In genomic region chr12:80736464-80737282, GRCm38 (mm10) we compare ENCODE assay signal across 9 mouse cellular contexts. TPM values are rescaled to one million over a fixed set of nuclear protein-coding genes. Genes with fewer than 3 reads are reported as not detected.
DNase-seq lines count a peak whose midpoint lies in the region; ATAC-seq and TF ChIP-seq lines count a peak whose summit lies in the region.
"Had no signal": no experiment of that assay in that cellular context is flagged by ENCODE, and none has a peak within 500 bp of the region (broad histone marks: within the 10 kb centered on the region; RNA-seq: fewer than 3 reads in every experiment).

No protein-coding gene starts in this region.

- no peak overlapping the region for H3K4me2 ChIP-seq in heart, embryonic 12.5 days
- H3K4me2 ChIP-seq in neural tube, embryonic 11.5 days (ENCODE audit: low read depth) = no peak overlapping the region; the same call in 1 of the 2 replicates
- H3K4me2 ChIP-seq: lung, embryonic 15.5 days had no signal

- 25% methylated on average over 13 of the region's 13 CpGs for WGBS in heart, adult 2 months
- WGBS in heart, embryonic 12.5 days = 35% methylated on average over 13 of the region's 13 CpGs
- WGBS in neural tube, embryonic 11.5 days = 27% methylated on average over 13 of the region's 13 CpGs

- H3K9ac ChIP-seq in heart, adult 2 months (ENCODE audit: low read depth, low read length) = no peak overlapping the region
- H3K9ac ChIP-seq in heart, embryonic 12.5 days = no peak overlapping the region
- H3K9ac ChIP-seq in neural tube, embryonic 11.5 days (ENCODE audit: low read length) = peak overlapping the region; percentile 7
- H3K9ac ChIP-seq: lung, embryonic 15.5 days had no signal

- no peaks in the 10 kb centered on the region for H3K27me3 ChIP-seq in heart, adult 2 months (ENCODE audit: control insufficient read depth, insufficient read depth, low read length)
- H3K27me3 ChIP-seq in heart, embryonic 12.5 days (replicated peaks) = peaks cover 63% of the 10 kb centered on the region
- no peaks in the 10 kb centered on the region for H3K27me3 ChIP-seq in neural tube, embryonic 11.5 days (ENCODE audit: control insufficient read depth, insufficient read depth, low read length)

- H3K4me1 ChIP-seq in heart, adult 2 months (ENCODE audit: control insufficient read depth, insufficient read depth, low read length) = peaks cover 4% of the 10 kb centered on the region; the same call in 1 of the 2 replicates
- no peaks in the 10 kb centered on the region for H3K4me1 ChIP-seq in heart, embryonic 12.5 days (replicated peaks)
- peaks cover 10% of the 10 kb centered on the region for H3K4me1 ChIP-seq in neural tube, embryonic 11.5 days (ENCODE audit: control insufficient read depth, insufficient read depth, low read length)

- DNase-seq in heart, adult 2 months = peak; percentile 37 to 42
- DNase-seq in ZHBTc4 (ENCODE audit: low read depth, low spot score) = peak; percentile 72
- peak; percentile 70 for DNase-seq in forelimb bud, embryonic 11.5 days (ENCODE audit: low read depth, low spot score)
- DNase-seq in left cerebral cortex, adult 18-20 months (ENCODE audit: low spot score in 2 of 2) = peak; percentile 64 to 74
- peak; percentile 75 for DNase-seq in neural tube, embryonic 11.5 days (ENCODE audit: low spot score)
- DNase-seq in Muller cell, postnatal 12 days (ENCODE audit: inconsistent ontology term) = no peak
- DNase-seq in kidney, adult 9 months = no peak

- intact Hi-C loops in heart, adult 2 months (cut with DNase I) = no loop called here

- H3K36me3 ChIP-seq in heart, adult 2 months (ENCODE audit: control insufficient read depth, insufficient read depth, low read length) = no peaks in the 10 kb centered on the region
- H3K36me3 ChIP-seq in heart, embryonic 12.5 days = no peaks in the 10 kb centered on the region
- no peaks in the 10 kb centered on the region for H3K36me3 ChIP-seq in neural tube, embryonic 11.5 days (ENCODE audit: control insufficient read depth, insufficient read depth, low read length)
- H3K36me3 ChIP-seq: lung, embryonic 15.5 days had no signal

- TF ChIP-seq CTCF in heart, adult 2 months (IDR thresholded peaks at IDR 0.05) = no peak

- H3K9me3 ChIP-seq in heart, embryonic 12.5 days (replicated peaks) = no peaks in the 10 kb centered on the region
- no peaks in the 10 kb centered on the region for H3K9me3 ChIP-seq in neural tube, embryonic 11.5 days (ENCODE audit: control insufficient read depth, low read length)
- H3K9me3 ChIP-seq: lung, embryonic 15.5 days had no signal

- ATAC-seq in heart, embryonic 12.5 days (ENCODE audit: insufficient number of reproducible peaks, low FRiP score) = no peak
- ATAC-seq in neural tube, embryonic 11.5 days (ENCODE audit: insufficient read depth, low FRiP score, low TSS enrichment) = peak; percentile 53; the same call in 1 of the 2 replicates

- TF ChIP-seq POLR2A in heart, adult 2 months (IDR thresholded peaks at IDR 0.05; ENCODE audit: insufficient read depth, low read depth, low read length) = no peak

- H3K4me3 ChIP-seq in heart, adult 2 months = no peak overlapping the region
- H3K4me3 ChIP-seq in heart, embryonic 12.5 days = no peak overlapping the region
- no peak overlapping the region for H3K4me3 ChIP-seq in neural tube, embryonic 11.5 days (ENCODE audit: low read depth, low read length)
- H3K4me3 ChIP-seq: lung, embryonic 15.5 days had no signal

- no peak for TF ChIP-seq EP300 in heart, adult 2 months (IDR thresholded peaks at IDR 0.05; ENCODE audit: insufficient read depth, low read depth, low read length)

- H3K27ac ChIP-seq in heart, adult 2 months = no peak overlapping the region
- no peak overlapping the region for H3K27ac ChIP-seq in heart, embryonic 12.5 days (ENCODE audit: poor library complexity, severe bottlenecking)
- H3K27ac ChIP-seq in neural tube, embryonic 11.5 days (ENCODE audit: low read depth, low read length) = peak overlapping the region; percentile 21; the same call in 1 of the 2 replicates
- H3K27ac ChIP-seq: lung, embryonic 15.5 days had no signal

- H3K79me2 ChIP-seq in heart, adult 2 months (replicated peaks; ENCODE audit: control insufficient read depth, insufficient read depth, low read length) = no peaks in the 10 kb centered on the region

RNA-seq across cellular contexts. Expression of gene Ccdc177, which starts 23.8 kb away (rescaled TPM):
- total RNA-seq in heart, adult 2 months (2021) = under 1 TPM in 1 of 2 experiments, not detected in 1; 0.05 TPM
- polyA plus RNA-seq in heart, adult 2 months (2012; rRNA removed) = not detected in 2 replicates
- 0.03 TPM in 1 of 2 replicates, not detected in the other for polyA plus RNA-seq in heart, embryonic 12.5 days (2016; fragmentation: Nextera tagmentation; extraction: Ambion mirVana)
- total RNA-seq in left cerebral cortex, adult 18-20 months (2021) = 10 to 100 TPM; 11.4 to 12.2 TPM
- 2.4 and 2.6 TPM in 2 replicates for polyA plus RNA-seq in neural tube, embryonic 11.5 days (2014; fragmentation: Nextera tagmentation; extraction: Ambion mirVana)

RNA-seq across cellular contexts. Expression of gene Plekhd1, which starts 44.3 kb away (rescaled TPM):
- not detected for total RNA-seq in heart, adult 2 months (2021)
- 0.27 and 0.41 TPM in 2 replicates for polyA plus RNA-seq in heart, adult 2 months (2012; rRNA removed)
- 0.50 and 0.70 TPM in 2 replicates for polyA plus RNA-seq in heart, embryonic 12.5 days (2016; fragmentation: Nextera tagmentation; extraction: Ambion mirVana)
- 1 to 10 TPM; 2.1 to 3.6 TPM for total RNA-seq in left cerebral cortex, adult 18-20 months (2021)
- polyA plus RNA-seq in neural tube, embryonic 11.5 days (2014; fragmentation: Nextera tagmentation; extraction: Ambion mirVana) = 1.3 and 1.5 TPM in 2 replicates

RNA-seq across cellular contexts. Expression of gene Susd6, which starts 53.6 kb away (rescaled TPM):
- total RNA-seq in heart, adult 2 months (2021) = 10 to 100 TPM; 67.4 to 78.6 TPM
- polyA plus RNA-seq in heart, adult 2 months (2012; rRNA removed) = 50.1 and 75.8 TPM in 2 replicates
- 22.4 and 22.7 TPM in 2 replicates for polyA plus RNA-seq in heart, embryonic 12.5 days (2016; fragmentation: Nextera tagmentation; extraction: Ambion mirVana)
- 10 to 100 TPM; 34.8 to 35.7 TPM for total RNA-seq in left cerebral cortex, adult 18-20 months (2021)
- 20.9 and 23.3 TPM in 2 replicates for polyA plus RNA-seq in neural tube, embryonic 11.5 days (2014; fragmentation: Nextera tagmentation; extraction: Ambion mirVana)

Comparison
In these comparisons a context has a peak if more than half of its experiments do, and no peak if none do; other contexts are left out.
1. DNase-seq: peak in heart, adult 2 months (2 of 2), ZHBTc4 (single experiment), forelimb bud, embryonic 11.5 days (single experiment), left cerebral cortex, adult 18-20 months (2 of 2) and neural tube, embryonic 11.5 days (single experiment); none in Muller cell, postnatal 12 days (single experiment) and kidney, adult 9 months (single experiment).